Mouse (Mus musculus): ENCODE results near the gene Syt8. TPM values are rescaled to one million over a fixed set of nuclear protein-coding genes. Genes with fewer than 3 reads are reported as not detected.

Gene Syt8
- polyA plus RNA-seq (2012; fragmentation: generic; extraction: Trizol) = 1 to 10 TPM; 1.6 TPM

GRCm38 (mm10) chr7:142434137-142434865 is at the start of gene Syt8:
Syt8 (plus strand) TSS chr7:142434850.

GRCm38 (mm10) chr7:142387419-142388148 is 47.1 kb upstream of the Syt8 start, which contains the start of gene Ctsd:
Ctsd (minus strand) TSS chr7:142388038.

GRCm38 (mm10) chr7:142441585-142441984 is 6.9 kb downstream of the Syt8 start, which contains the start of gene Tnni2:
Tnni2 (plus strand) TSS chr7:142441808.

GRCm38 (mm10) chr7:142460636-142461077 is 26.0 kb downstream of the Syt8 start, which contains the start of gene Lsp1:
Lsp1 (plus strand) TSS chr7:142460809.

Other genes starting within 250 kb of the Syt8 start
- gene Gm10153, start 244.5 kb upstream of the Syt8 start, polyA plus RNA-seq (2012; fragmentation: generic; extraction: Trizol) = not detected
- gene Krtap5-3, start 233.5 kb upstream of the Syt8 start, polyA plus RNA-seq (2012; fragmentation: generic; extraction: Trizol) = not detected
- gene Gm7579, start 223.0 kb upstream of the Syt8 start, polyA plus RNA-seq (2012; fragmentation: generic; extraction: Trizol) = not detected
- gene Krtap5-5, start 204.9 kb upstream of the Syt8 start, polyA plus RNA-seq (2012; fragmentation: generic; extraction: Trizol) = not detected
- not detected for gene Gm40460, start 193.8 kb upstream of the Syt8 start, polyA plus RNA-seq (2012; fragmentation: generic; extraction: Trizol)
- gene Gm2431, start 176.5 kb upstream of the Syt8 start, polyA plus RNA-seq (2012; fragmentation: generic; extraction: Trizol) = not detected
- gene Gm4559, start 160.5 kb upstream of the Syt8 start, polyA plus RNA-seq (2012; fragmentation: generic; extraction: Trizol) = not detected
- not detected for gene Krtap5-1, start 137.7 kb upstream of the Syt8 start, polyA plus RNA-seq (2012; fragmentation: generic; extraction: Trizol)
- not detected for gene Krtap5-4, start 131.3 kb upstream of the Syt8 start, polyA plus RNA-seq (2012; fragmentation: generic; extraction: Trizol)
- 1 to 10 TPM; 2.0 to 4.2 TPM for gene Ifitm10, start 61.1 kb upstream of the Syt8 start, polyA plus RNA-seq (2012; fragmentation: generic; extraction: Trizol)
- gene Gm49369, start 52.2 kb upstream of the Syt8 start, polyA plus RNA-seq (2012; fragmentation: generic; extraction: Trizol) = under 1 TPM; 0.12 to 0.13 TPM
- 100 to 1,000 TPM; 348 to 485 TPM for gene Ctsd, start 46.8 kb upstream of the Syt8 start, polyA plus RNA-seq (2012; fragmentation: generic; extraction: Trizol)
- gene Tnni2, start 7.0 kb downstream of the Syt8 start, polyA plus RNA-seq (2012; fragmentation: generic; extraction: Trizol) = 1 to 10 TPM in 1 of 2 experiments, under 1 TPM in 1; 0.35 to 2.5 TPM
- gene Lsp1, start 26.0 kb downstream of the Syt8 start, polyA plus RNA-seq (2012; fragmentation: generic; extraction: Trizol) = 10 to 100 TPM; 10.9 to 46.7 TPM
- 1 to 10 TPM in 1 of 2 experiments, under 1 TPM in 1; 0.05 to 2.6 TPM for gene Tnnt3, start 64.0 kb downstream of the Syt8 start, polyA plus RNA-seq (2012; fragmentation: generic; extraction: Trizol)
- 100 to 1,000 TPM; 104 to 105 TPM for gene Mrpl23, start 97.8 kb downstream of the Syt8 start, polyA plus RNA-seq (2012; fragmentation: generic; extraction: Trizol)
- under 1 TPM; 0.02 to 0.98 TPM for gene Igf2, start 232.0 kb downstream of the Syt8 start, polyA plus RNA-seq (2012; fragmentation: generic; extraction: Trizol)
- gene Gm49394, start 235.1 kb downstream of the Syt8 start, polyA plus RNA-seq (2012; fragmentation: generic; extraction: Trizol) = under 1 TPM in 1 of 2 experiments, not detected in 1; 0.01 TPM